Mouse (Mus musculus) spleen, adult 2 months (tissue): ENCODE data around the gene Gfer.

Experiments
- CTCF ChIP-seq: fragments of 200-500 bp; IDR thresholded peaks from 2 replicates; pipeline ENCODE4 v1.5.1; 2011; ENCODE audit warnings: mild to moderate bottlenecking, inconsistent platforms; ENCODE audit not compliant: insufficient read depth, insufficient read length, insufficient replicate concordance; ENCODE audit errors: extremely low read depth
- POLR2A ChIP-seq: fragments of 200-500 bp; IDR thresholded peaks from 2 replicates; pipeline ENCODE4 v1.6.1; 2011; ENCODE audit warnings: low read depth, low read length, inconsistent platforms

- TF ChIP-seq CTCF = no peak
- TF ChIP-seq POLR2A = no peak
These were observed 25.6 kb downstream of the Gfer start for GRCm38 (mm10) chr17:24670246-24670844.
